Mouse (Mus musculus) neural tube, embryonic 10.5 days (tissue): ENCODE results near the gene Gm3755.
"Not testable (repeated sequence)": the region's sequence is repeated elsewhere in the genome, so short reads cannot be mapped to it uniquely, and the experiment has no call there.

Experiments used
- DNase-seq: peaks from one replicate; pipeline ENCODE4 v3.0.0-alpha.2; 2017; ENCODE audit warnings: low spot score; ENCODE audit errors: extremely low spot score

Gene Gm3755

DNA sequence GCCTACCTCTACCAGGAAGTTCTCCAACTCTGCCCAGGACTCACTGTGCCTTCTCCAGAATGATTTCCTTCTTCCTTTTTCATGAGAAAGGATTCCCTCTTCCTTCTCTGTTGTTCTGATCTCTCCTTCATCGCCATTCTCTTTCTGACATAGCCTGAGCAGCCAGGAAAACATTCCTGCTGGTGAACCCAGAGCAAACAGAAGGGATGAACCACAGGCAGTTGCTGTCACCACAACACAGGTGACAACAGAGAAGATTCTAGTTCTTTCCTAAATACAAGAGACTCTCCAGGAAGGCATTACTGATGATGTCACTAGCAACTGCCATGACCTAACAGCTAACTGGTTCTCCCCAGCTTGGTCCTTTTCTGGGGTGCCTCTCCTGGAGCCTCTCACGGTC is at the start of gene Gm3755:
Gene Gm3755, minus strand, starts transcription at position 101 of the 400 bp plus-strand sequence.
- DNase-seq: not testable (repeated sequence)

DNA sequence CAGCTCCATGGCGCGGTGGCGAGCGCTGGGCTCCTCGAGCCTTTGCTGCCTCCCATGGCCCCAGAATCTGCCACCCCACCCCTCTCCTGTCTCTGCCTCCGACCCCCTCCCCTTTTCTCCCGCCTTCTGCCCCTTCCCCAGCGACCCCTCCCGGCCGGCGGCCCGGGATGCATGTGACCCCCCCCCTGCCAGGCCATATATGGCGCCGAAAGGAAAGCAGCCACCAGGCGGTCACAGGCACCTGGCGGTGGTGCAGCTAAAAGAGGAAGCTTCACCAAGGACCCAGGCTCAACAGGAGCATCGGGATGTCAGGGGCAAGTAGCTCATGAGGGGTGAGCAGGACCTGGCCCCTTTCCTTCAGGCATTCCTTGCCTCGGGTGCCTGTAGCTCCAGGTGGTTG is 38.0 kb upstream of the Gm3755 start:
- peak; percentile 26 for DNase-seq

DNA sequence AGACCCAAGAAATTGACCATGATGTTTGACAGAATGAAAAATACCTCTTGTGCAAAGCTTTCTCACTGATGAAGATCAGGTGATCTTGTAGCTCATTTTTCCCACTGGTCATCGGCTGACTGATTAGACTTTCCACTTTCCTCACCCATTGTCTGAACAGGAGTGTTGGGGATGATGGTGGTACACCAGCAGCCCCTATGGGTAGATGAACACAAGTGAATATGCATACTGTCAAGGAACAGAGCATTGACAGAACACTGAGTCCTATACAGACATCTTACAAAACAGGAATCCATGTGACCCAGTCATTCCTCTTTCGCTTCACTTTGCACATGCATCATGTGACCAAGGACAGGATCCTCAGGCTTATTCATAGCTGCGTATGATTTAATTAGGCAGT is 32.9 kb upstream of the Gm3755 start, which contains the start of gene Gm3752:
Gene Gm3752, minus strand, starts transcription at position 101 of the 400 bp plus-strand sequence.
- not testable (repeated sequence) for DNase-seq

DNA sequence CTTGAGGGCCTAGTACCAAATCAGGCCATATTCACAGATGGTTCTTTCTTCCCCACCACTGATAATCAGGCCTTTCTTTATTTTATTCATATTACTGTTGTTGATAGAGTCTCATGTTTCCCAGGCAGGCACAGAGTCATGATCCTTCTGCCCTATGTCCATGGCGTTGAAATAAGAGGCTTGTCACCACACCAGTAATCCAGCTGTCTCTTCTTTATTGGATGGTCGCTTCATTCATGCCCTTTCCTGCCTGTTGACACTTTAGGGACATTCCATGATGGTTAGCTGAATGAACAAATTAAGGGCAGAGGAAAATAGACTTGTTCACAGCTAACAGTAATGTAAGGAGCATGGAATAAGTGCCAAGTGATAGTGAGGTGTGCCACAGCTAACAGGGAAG is 28.2 kb downstream of the Gm3755 start:
- not testable (repeated sequence) for DNase-seq
